ENCODE assay signal across 8 mouse cellular contexts in the genomic region with DNA sequence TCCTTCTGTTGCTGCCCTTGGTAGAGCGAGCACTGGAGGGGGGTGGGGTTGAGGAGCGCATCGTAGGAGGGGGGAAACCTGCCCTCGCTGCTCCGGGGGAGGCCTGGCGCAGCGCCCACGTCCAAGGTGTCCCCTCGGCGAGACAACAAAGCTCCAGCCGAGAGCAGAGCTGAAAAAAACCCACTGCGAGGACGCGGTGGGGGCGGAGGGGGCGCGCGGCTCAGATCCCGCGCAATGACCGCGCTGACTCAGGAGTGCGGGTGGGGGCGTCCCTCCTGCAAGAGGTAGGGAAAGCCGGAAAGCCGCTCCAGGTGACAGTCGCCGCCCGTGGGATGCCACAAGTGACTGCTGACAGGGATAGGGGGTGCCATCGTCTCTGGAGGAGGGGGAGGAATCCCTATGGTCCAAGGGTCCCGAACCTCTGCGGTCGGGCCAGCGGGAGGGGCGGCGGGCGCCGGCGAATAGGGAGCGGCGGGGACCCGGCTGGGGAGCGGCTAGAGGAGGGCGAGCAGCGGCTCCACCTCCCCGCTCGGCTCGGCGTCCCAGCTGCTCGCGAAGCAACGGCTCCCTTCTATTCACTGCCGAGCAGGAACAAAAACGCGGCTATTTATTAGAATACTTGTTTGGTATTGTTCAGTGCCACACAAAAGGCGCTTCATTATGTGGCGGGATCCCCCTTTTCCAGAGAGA. TPM values are rescaled to one million over a fixed set of nuclear protein-coding genes. Genes with fewer than 3 reads are reported as not detected.
DNase-seq lines count a peak whose midpoint lies in the region; ATAC-seq and TF ChIP-seq lines count a peak whose summit lies in the region.

No protein-coding gene starts in this region.

- DNase-seq in heart, adult 11 months: peak; percentile 79
- DNase-seq in heart, adult 9 months (ENCODE audit: low spot score in 2 of 2): no peak
- DNase-seq in ES-CJ7 (ENCODE audit: low read depth, low spot score): peak; percentile 42
- no peak for DNase-seq in liver, embryonic 14.5 days (ENCODE audit: low read depth in 3 of 3, low spot score in 3 of 3)
- DNase-seq in spleen, adult 12 weeks (ENCODE audit: low spot score): no peak
- DNase-seq in layer of hippocampus, adult 18-20 months (ENCODE audit: low spot score in 2 of 2): no peak
- DNase-seq in thymus, adult 18-20 months: no peak

- H3K27me3 ChIP-seq in forebrain, embryonic 15.5 days: peaks cover 34% of the 10 kb centered on the region
- H3K27me3 ChIP-seq in liver, embryonic 14.5 days (ENCODE audit: control insufficient read depth, insufficient read depth, low read length): peaks cover 96% of the 10 kb centered on the region

- TF ChIP-seq EP300 in liver, embryonic 14.5 days (IDR thresholded peaks at IDR 0.05; ENCODE audit: low read depth): no peak

- H3K27ac ChIP-seq in forebrain, embryonic 15.5 days (replicated peaks): peak overlapping the region; percentile 97
- no peak overlapping the region for H3K27ac ChIP-seq in liver, embryonic 14.5 days

- peak overlapping the region; percentile 67 for H3K9ac ChIP-seq in forebrain, embryonic 15.5 days (replicated peaks)
- no peak overlapping the region for H3K9ac ChIP-seq in liver, embryonic 14.5 days (replicated peaks)

- H3K36me3 ChIP-seq in forebrain, embryonic 15.5 days: no peaks in the 10 kb centered on the region
- no peaks in the 10 kb centered on the region for H3K36me3 ChIP-seq in liver, embryonic 14.5 days (replicated peaks; ENCODE audit: control insufficient read depth, insufficient read depth, low read depth)

- no peak for TF ChIP-seq CTCF in liver, embryonic 14.5 days (IDR thresholded peaks at IDR 0.05; ENCODE audit: low read depth)

- peak overlapping the region; percentile 90 for H3K4me2 ChIP-seq in forebrain, embryonic 15.5 days (replicated peaks)
- peak overlapping the region; percentile 4; the same call in 1 of the 2 replicates for H3K4me2 ChIP-seq in liver, embryonic 14.5 days (ENCODE audit: low read depth)

- H3K4me1 ChIP-seq in forebrain, embryonic 15.5 days: peaks cover 62% of the 10 kb centered on the region
- H3K4me1 ChIP-seq in liver, embryonic 14.5 days (replicated peaks; ENCODE audit: control insufficient read depth in 2 of 2, insufficient read depth in 2 of 2, low read length in 1 of 2): no peaks in the 10 kb centered on the region

- ATAC-seq in forebrain, embryonic 15.5 days (replicated peaks): peak; percentile 72
- no peak for ATAC-seq in liver, embryonic 14.5 days (ENCODE audit: insufficient read depth)

- peak overlapping the region; percentile 57 for H3K4me3 ChIP-seq in forebrain, embryonic 15.5 days
- H3K4me3 ChIP-seq in liver, embryonic 14.5 days (ENCODE audit: insufficient read depth in 1 of 2, low read depth in 2 of 2, low read length in 2 of 2): no peak overlapping the region

- no peaks in the 10 kb centered on the region for H3K9me3 ChIP-seq in forebrain, embryonic 15.5 days
- no peaks in the 10 kb centered on the region for H3K9me3 ChIP-seq in liver, embryonic 14.5 days (ENCODE audit: control insufficient read depth, low read length)

- WGBS in forebrain, embryonic 15.5 days: under 1% methylated on average over 57 of the region's 57 CpGs
- 3% methylated on average over 57 of the region's 57 CpGs for WGBS in liver, embryonic 14.5 days (ENCODE audit: insufficient replicate concordance)

RNA-seq across cellular contexts. Expression of a gene that starts 10.0 kb away (rescaled TPM):
- polyA plus RNA-seq in forebrain, embryonic 15.5 days (2015; fragmentation: Nextera tagmentation; extraction: Ambion mirVana): 6.8 and 7.0 TPM in 2 replicates
- polyA plus RNA-seq in liver, embryonic 14.5 days (2012; rRNA removed): 0.06 TPM in 1 of 2 replicates, not detected in the other
- not detected in 2 replicates for polyA plus RNA-seq in liver, embryonic 14.5 days (2014; fragmentation: Nextera tagmentation; extraction: Ambion mirVana)
- 10 to 100 TPM in 1 of 2 experiments, 1 to 10 TPM in 1; 9.6 to 11.3 TPM for total RNA-seq in layer of hippocampus, adult 18-20 months (2021)

Comparison
In these comparisons a context has a peak if more than half of its experiments do, and no peak if none do; other contexts are left out.
1. DNase-seq: peak in heart, adult 11 months (single experiment) and ES-CJ7 (single experiment); none in heart, adult 9 months (0 of 2), liver, embryonic 14.5 days (0 of 3), spleen, adult 12 weeks (single experiment), layer of hippocampus, adult 18-20 months (0 of 2) and thymus, adult 18-20 months (0 of 2).